Mouse (Mus musculus) left cerebral cortex, adult 2 months (tissue): ENCODE data around the gene Gsk3b. TPM values are rescaled to one million over a fixed set of nuclear protein-coding genes. Genes with fewer than 3 reads are reported as not detected.
"Not testable (repeated sequence)": the region's sequence is repeated elsewhere in the genome, so short reads cannot be mapped to it uniquely, and the experiment has no call there.

Experiments
- DNase-seq, 2 experiments: peaks; one replicate each; pipeline ENCODE4 v3.0.0; 2021 to 2022; ENCODE audit warnings: low spot score in 2 of 2, mixed read lengths in 1 of 2; ENCODE audit errors: extremely low spot score in 1 of 2
- H3K27ac ChIP-seq: fragments of 200-600 bp; 2 replicates; pipeline ENCODE4 v1.8.1; 2022
- H3K4me3 ChIP-seq: fragments of 200-600 bp; 2 replicates; pipeline ENCODE4 v1.8.1; 2022
- CTCF ChIP-seq: fragments of 200-600 bp; IDR thresholded peaks from 2 replicates; pipeline ENCODE4 v1.8.1; 2022; ENCODE audit warnings: antibody characterized with exemption, mild to moderate bottlenecking, moderate library complexity
- intact Hi-C: fragments of 180-260 bp; cut with DNase I; formaldehyde crosslinking; loops from one replicate; pipeline ENCODE4 v1.15.1; 2025
- long read RNA-seq, 2 experiments: library from polyadenylated mRNA; stranded (forward); transcript quantifications; one replicate each; pipeline ENCODE4 v2.0.0; 2021; ENCODE audit warnings: borderline mapping rate in 2 of 2
- total RNA-seq, 2 experiments: library from RNA; stranded (reverse); gene quantifications; 2 replicates each; pipeline ENCODE4 v1.2.3; 2021

The Gsk3b gene
- total RNA-seq, result 100 to 1,000 TPM; 179 to 181 TPM
- long read RNA-seq, experiment 1, partial matches to known transcripts, result 1 of 3 reads
- long read RNA-seq, experiment 1, other reads (novel, unspliced or antisense), result 2 of 3 reads
- long read RNA-seq, experiment 2, full-length matches to known transcripts, result 3 of 7 reads
- long read RNA-seq, experiment 2, partial matches to known transcripts, result 1 of 7 reads
- long read RNA-seq, experiment 2, other reads (novel, unspliced or antisense), result 3 of 7 reads

GRCm38 (mm10) chr16:38088629-38089446, at the start of gene Gsk3b:
Gene Gsk3b, plus strand, starts transcription at chr16:38089001.
- peak within 1 kb of the TSS; percentile 99 for H3K27ac ChIP-seq
- no peak for TF ChIP-seq CTCF
- intact Hi-C loops, result loop anchor here (1.0 to 5.0 kb wide), 3 partner anchors 97 to 220 kb away; partner anchors contain the start of gene Lrrc58

GRCm38 (mm10) chr16:38042160-38042559, 46.6 kb upstream of the Gsk3b start:
- no peak overlapping the region for H3K27ac ChIP-seq
- no peak overlapping the region for H3K4me3 ChIP-seq
- intact Hi-C loops, result loop anchor here (5.0 kb wide), 1 partner anchor 50 kb away; no protein-coding TSS in a partner anchor
- no peak for TF ChIP-seq CTCF
- DNase-seq, result no peak

More at GRCm38 (mm10) chr16:38088629-38089446, at the start of gene Gsk3b:
- peak within 1 kb of the TSS; percentile 98 for H3K4me3 ChIP-seq
- peak; percentile 99 to 100 for DNase-seq

- Histone ChIP-seq H3K4me3 (no peak overlapping the region), H3K27ac (no peak overlapping the region)
- no peak for TF ChIP-seq CTCF
- intact Hi-C loops, result loop anchor here (5.0 kb wide), 1 partner anchor 52 kb away; no protein-coding TSS in a partner anchor
- no peak for DNase-seq
Measured at GRCm38 (mm10) chr16:38044551-38044950, 44.2 kb upstream of the Gsk3b start.

GRCm38 (mm10) chr16:38047781-38048558, 40.8 kb upstream of the Gsk3b start:
- peak overlapping the region; percentile 36 for H3K4me3 ChIP-seq
- intact Hi-C loops, result no loop called here
- DNase-seq, result peak in 1 of 2 experiments; percentile 18
- TF ChIP-seq CTCF, result no peak
- no peak overlapping the region for H3K27ac ChIP-seq

GRCm38 (mm10) chr16:38057898-38058297, 30.9 kb upstream of the Gsk3b start:
- Histone ChIP-seq H3K27ac (no peak overlapping the region), H3K4me3 (no peak overlapping the region)
- DNase-seq, result no peak
- TF ChIP-seq CTCF, result no peak
- intact Hi-C loops, result no loop called here

GRCm38 (mm10) chr16:38058836-38059235, 30.0 kb upstream of the Gsk3b start:
- intact Hi-C loops, result no loop called here
- no peak for DNase-seq

GRCm38 (mm10) chr16:38059631-38060030, 29.2 kb upstream of the Gsk3b start:
- intact Hi-C loops, result no loop called here
- TF ChIP-seq CTCF, result no peak

More at GRCm38 (mm10) chr16:38058836-38059235, 30.0 kb upstream of the Gsk3b start:
- no peak for TF ChIP-seq CTCF
- H3K27ac ChIP-seq, result no peak overlapping the region
- H3K4me3 ChIP-seq, result no peak overlapping the region

GRCm38 (mm10) chr16:38073859-38074631, 14.8 kb upstream of the Gsk3b start:
- H3K4me3 ChIP-seq, DNase-seq, intact Hi-C loops, H3K27ac ChIP-seq: not testable (repeated sequence)

More at GRCm38 (mm10) chr16:38059631-38060030, 29.2 kb upstream of the Gsk3b start:
- no peak for DNase-seq
- no peak overlapping the region for H3K27ac ChIP-seq
- no peak overlapping the region for H3K4me3 ChIP-seq

GRCm38 (mm10) chr16:38080201-38080600, 8.6 kb upstream of the Gsk3b start:
- DNase-seq, result no peak
- Histone ChIP-seq H3K27ac (no peak overlapping the region), H3K4me3 (no peak overlapping the region)
- TF ChIP-seq CTCF, result no peak
- intact Hi-C loops, result no loop called here

GRCm38 (mm10) chr16:38087231-38087630, 1.6 kb upstream of the Gsk3b start:
- intact Hi-C loops, result loop anchor here (5.0 kb wide), 1 partner anchor 95 kb away; no protein-coding TSS in a partner anchor
- H3K27ac ChIP-seq, result peak overlapping the region; percentile 99; the same call in 1 of the 2 replicates
- DNase-seq, result no peak
- TF ChIP-seq CTCF, result no peak
- peak overlapping the region; percentile 98 for H3K4me3 ChIP-seq
